Mouse (Mus musculus) naive thymus-derived CD4-positive, alpha-beta T cell, adult 2 months (primary cell): ENCODE data around the gene Tarsl2.

ENCODE experiments used
- DNase-seq: peaks from one replicate; pipeline ENCODE4 v3.0.0-alpha.2; 2011; ENCODE audit warnings: low read depth

Gene Tarsl2

DNA sequence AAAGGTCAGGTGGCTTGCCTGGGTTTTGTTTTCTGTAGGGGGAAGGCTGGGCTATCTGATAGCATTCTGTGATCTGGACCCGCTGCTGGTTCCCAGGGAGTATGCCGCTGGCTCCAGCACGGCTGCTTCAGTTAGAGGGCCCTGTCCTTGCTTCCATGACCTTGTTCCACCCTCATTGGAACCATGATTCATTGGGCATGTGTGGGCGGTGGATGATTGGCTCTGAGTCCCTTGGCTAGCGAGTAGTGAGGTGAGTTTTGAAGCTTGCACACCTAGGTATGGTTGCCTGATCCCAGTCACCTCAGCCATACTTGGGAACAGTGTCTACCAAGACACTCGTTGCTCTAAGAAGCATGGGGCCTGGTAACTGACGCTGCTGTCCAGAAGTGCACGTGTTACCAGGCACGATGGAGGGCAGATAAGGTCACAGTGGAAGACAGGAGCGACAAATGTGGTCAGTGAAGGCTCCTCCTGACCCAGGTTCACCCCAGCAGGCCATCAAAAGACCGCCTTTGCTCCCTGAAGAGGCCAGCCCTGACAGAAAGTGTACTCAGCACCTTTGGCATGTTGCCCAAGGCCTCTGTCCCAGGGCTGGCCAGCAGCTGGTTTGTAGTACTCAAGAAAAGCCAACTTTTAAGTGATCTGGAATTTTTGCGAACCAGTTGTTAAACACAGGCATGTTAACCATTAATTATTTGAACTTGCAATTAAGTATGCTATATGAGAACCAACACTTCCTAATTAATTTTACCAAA, 92.8 kb downstream of the Tarsl2 start:
- DNase-seq = no peak
